Mouse (Mus musculus) MEL-GATA-1-ER (cell line): ENCODE measurements at regions not wholly inside any gene's neighbourhood (a gene's known extent, or its start where the extent isn't known, plus 50 kb on each side); places are given as distances from the start of the nearest gene placed in this dataset.

Source experiments
- DNase-seq: peaks from one replicate; pipeline ENCODE4 v3.0.0-alpha.2; 2012; ENCODE audit warnings: low read depth; ENCODE audit errors: extremely low read depth

GRCm38 (mm10) chr3:149993199-149993598 is 1002.8 kb upstream of the Adgrl2 start:
- DNase-seq: peak; percentile 33

- no peak for DNase-seq
These were observed 997.4 kb upstream of the Adgrl2 start for GRCm38 (mm10) chr3:149987801-149988200.

GRCm38 (mm10) chr3:149956993-149957392 is 966.6 kb upstream of the Adgrl2 start:
- DNase-seq: peak; percentile 52

- DNase-seq: no peak
These were observed 945.8 kb upstream of the Adgrl2 start for GRCm38 (mm10) chr3:149936197-149936596.

- DNase-seq: no peak
These were observed 944.5 kb upstream of the Adgrl2 start for GRCm38 (mm10) chr3:149934832-149935231.

- DNase-seq: no peak
These were observed 938.4 kb upstream of the Adgrl2 start for GRCm38 (mm10) chr3:149928456-149929360.

- no peak for DNase-seq
These were observed 929.9 kb upstream of the Adgrl2 start for GRCm38 (mm10) chr3:149920206-149920605.

GRCm38 (mm10) chr3:149918201-149918600 is 927.8 kb upstream of the Adgrl2 start:
- DNase-seq: no peak

- no peak for DNase-seq
These were observed 920.4 kb upstream of the Adgrl2 start for GRCm38 (mm10) chr3:149910721-149911120.

- no peak for DNase-seq
These were observed 911.4 kb upstream of the Adgrl2 start for GRCm38 (mm10) chr3:149901783-149902182.

GRCm38 (mm10) chr3:149876553-149876952 is 886.2 kb upstream of the Adgrl2 start:
- no peak for DNase-seq

GRCm38 (mm10) chr3:149865945-149866344 is 875.6 kb upstream of the Adgrl2 start:
- DNase-seq: no peak

GRCm38 (mm10) chr3:149846941-149847539 is 856.7 kb upstream of the Adgrl2 start:
- DNase-seq: no peak

GRCm38 (mm10) chr3:149845826-149846486 is 855.6 kb upstream of the Adgrl2 start:
- no peak for DNase-seq

- no peak for DNase-seq
These were observed 854.9 kb upstream of the Adgrl2 start for GRCm38 (mm10) chr3:149845083-149845825.

GRCm38 (mm10) chr3:149837921-149838320 is 847.6 kb upstream of the Adgrl2 start:
- DNase-seq: no peak

GRCm38 (mm10) chr3:149836467-149837233 is 846.3 kb upstream of the Adgrl2 start:
- DNase-seq: no peak

GRCm38 (mm10) chr3:149827181-149827580 is 836.8 kb upstream of the Adgrl2 start:
- no peak for DNase-seq

- DNase-seq: no peak
These were observed 836.4 kb upstream of the Adgrl2 start for GRCm38 (mm10) chr3:149826757-149827156.

- DNase-seq: no peak
These were observed 830.3 kb upstream of the Adgrl2 start for GRCm38 (mm10) chr3:149820670-149821069.

- DNase-seq: no peak
These were observed 829.5 kb upstream of the Adgrl2 start for GRCm38 (mm10) chr3:149819863-149820262.
